Mouse (Mus musculus) adrenal gland, postnatal 14 days (tissue): ENCODE measurements around the gene P2ry10b. TPM values are rescaled to one million over a fixed set of nuclear protein-coding genes. Genes with fewer than 3 reads are reported as not detected.

ENCODE experiments used
- DNase-seq: peaks from one replicate; pipeline ENCODE4 v3.0.0; 2021; ENCODE audit warnings: mixed read lengths
- long read RNA-seq, 2 experiments: library from polyadenylated mRNA; stranded (forward); transcript quantifications; one replicate each; pipeline ENCODE4 v2.0.0; 2021
- total RNA-seq: library from RNA; stranded (reverse); gene quantifications from 2 replicates; pipeline ENCODE4 v1.2.3, GENCODE M21; 2021

P2ry10b gene
- total RNA-seq: 1.4 and 2.5 TPM in 2 replicates
- long read RNA-seq, experiment 1, partial matches to known transcripts: 0 of 1 reads
- long read RNA-seq, experiment 1, other reads (novel, unspliced or antisense): 0 of 1 reads
- long read RNA-seq, experiment 2, partial matches to known transcripts: 0 of 2 reads
- long read RNA-seq, experiment 2, other reads (novel, unspliced or antisense): 0 of 2 reads

DNA sequence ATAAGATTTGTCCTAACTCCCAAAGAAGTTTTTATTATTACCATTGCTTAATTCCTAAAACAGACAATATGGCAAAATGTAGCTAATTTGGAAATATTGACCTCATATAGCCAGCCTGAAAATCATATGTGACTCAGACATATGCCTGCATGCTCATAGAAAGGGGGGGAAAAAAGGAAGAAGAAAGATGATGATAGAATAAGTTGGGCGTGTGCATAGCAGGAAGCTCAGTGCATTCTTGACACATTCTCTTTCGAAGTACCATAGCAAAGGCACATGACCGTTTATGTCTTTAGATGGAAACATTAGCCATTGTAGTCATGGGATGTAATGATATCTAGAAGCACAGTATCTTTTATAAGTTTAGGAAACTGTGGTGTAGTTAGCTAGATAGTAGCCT is at the start of gene P2ry10b:
P2ry10b (plus strand) TSS at position 247 of the 400 bp plus-strand sequence.
- no peak for DNase-seq

DNA sequence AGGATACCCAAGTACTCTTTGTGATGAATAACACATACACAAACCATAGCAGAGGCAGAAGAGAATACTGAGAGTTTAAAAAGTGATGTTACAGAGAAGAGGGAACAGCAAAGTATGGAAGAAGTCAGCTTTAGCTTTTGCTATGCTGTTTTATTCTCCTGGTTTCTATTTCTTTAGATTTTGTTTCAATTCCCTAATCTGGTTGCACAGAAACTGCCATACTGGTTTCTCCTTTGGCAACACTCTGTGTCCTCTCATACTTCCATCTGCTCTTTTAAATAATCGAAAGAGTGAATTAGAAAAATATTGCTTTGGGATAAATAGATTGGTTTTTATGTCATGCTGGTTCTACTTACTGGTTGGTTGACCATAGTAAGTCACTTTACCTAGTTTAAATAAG is 32.4 kb upstream of the P2ry10b start:
- DNase-seq: no peak

DNA sequence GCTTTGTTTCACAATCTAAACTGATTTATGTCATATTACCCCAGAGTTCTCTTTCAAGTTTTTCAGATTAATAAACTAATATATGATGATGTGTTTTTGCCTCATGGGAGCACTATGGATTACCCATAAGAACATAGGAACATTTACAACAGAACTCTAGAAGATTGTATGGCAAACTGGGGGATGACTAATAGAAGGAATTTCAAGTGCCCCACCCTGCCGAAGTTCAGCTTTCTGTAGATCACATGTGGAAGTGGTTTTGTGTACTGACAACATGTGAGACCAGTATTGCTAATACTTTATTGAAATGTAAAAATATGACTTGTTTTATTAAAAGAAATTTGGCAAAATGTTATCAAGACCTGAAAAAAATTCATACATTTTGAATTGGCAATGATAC is 31.7 kb upstream of the P2ry10b start:
- no peak for DNase-seq

DNA sequence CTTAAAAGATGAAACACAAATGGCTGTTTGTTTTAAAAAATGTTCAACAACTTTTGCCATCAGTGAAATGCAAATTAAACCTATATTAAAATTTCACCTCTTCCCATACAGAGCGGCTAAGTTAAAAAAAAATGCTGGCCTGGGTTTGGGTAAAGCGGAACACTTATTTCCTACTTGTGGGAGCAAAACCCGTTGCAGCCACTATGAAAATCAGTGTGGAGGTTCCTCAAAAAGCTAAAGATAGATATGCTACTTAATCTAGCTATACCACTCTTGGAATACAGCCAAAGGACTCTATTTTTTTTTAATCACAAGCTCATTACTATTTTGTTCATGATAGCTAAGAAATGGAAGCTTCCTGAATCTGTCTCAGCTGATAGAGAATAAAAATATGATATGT is 5.5 kb upstream of the P2ry10b start:
- no peak for DNase-seq

DNA sequence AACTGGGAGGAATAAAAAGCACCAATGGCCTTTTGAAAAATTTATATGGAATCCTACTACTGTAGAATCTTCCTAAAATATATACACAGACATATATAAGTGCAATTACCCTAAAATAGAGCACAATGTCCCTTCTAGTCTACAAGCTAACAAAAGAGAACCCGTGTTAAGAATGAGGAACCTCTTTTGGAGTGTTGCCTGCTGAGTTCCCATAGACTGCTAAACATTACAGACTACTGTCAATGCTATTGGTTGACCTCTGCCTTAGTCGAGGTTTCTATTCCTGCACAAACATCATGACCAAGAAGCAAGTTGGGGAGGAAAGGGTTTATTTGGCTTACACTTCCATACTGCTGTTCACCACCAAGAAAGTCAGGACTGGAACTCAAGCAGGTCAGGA is 4.8 kb upstream of the P2ry10b start:
- no peak for DNase-seq

DNA sequence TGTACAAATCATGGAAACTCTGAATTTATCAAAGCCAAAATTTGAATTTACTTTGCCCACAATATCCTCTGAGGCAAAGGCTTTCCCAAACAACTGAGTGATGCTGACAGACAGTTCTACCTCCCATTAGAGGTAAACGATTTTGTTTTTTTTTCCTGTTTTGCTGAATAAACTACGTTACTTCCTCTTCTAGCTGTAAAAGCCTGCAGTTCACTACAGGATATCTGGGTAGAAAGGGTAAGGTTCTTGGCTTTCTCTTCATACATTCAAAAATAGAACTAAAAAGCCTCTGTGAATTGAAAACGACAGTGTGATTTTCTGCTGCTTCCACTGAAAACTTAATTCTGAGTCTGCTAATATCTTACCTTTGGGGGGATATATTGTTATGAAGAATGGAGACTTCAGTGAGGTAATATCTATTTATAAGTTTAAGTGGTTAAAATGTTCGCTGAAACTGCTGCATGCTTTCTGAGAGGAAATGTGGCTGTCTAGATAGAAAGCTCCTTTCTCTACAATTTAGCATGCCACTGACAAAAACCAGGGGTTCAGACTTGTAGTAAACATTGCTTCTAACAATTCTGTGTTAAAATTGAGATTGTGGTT is 765 bp downstream of the P2ry10b start:
- DNase-seq: no peak

DNA sequence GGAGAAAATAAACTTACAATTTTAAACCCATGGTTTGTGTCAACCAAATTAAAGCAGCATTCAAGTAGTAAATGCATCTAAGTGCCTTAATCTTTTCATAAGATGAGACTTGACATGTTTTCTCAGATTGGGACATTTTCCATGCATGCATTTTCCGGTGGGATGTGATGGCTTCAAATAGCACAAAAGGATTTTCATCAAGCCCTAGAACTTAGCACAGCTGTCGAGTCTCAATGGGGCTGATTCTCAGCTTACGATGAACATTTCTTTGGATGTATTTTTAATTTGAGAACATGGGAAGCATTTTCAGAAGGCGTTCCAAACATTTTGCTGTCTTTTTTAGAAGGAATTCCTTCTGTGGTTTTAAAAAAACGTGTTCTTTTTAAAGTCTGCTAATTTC is 1.3 kb downstream of the P2ry10b start:
- no peak for DNase-seq

DNA sequence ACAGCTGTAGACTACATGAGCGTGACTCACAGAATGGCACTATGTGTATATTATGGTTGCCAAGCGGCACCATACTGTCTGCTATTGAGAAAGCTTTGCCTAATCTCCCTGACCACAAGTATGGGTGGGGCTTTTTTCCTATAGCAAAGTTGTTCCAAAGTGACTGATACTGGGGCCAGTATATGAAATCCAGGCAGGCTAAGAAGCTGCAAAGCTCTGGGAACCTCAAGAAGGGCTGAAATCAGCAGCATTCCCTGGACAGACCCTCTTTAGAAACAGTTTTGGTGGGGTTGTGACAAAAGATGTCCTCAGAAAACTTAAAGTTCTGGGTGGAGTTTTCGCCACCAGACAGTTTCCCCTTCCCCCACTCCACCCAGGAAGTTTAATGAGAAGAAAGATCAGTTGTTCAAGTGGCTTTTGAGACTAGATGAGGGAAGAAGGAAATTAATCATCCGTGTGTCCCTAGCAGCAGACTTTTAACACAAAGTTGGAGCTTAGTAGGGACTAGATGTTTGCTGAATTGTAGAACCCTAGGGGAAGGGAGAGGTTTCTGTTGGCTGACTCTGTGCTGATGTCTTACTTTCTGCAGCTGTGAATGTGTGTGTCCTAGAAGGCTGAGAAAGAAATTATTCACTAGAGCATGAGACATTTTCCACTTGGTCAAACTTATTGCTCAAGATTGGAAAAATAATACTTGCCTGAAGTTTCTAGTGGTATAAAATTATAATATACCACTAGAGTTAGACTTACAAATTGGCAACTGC is 2.2 kb downstream of the P2ry10b start:
- no peak for DNase-seq

DNA sequence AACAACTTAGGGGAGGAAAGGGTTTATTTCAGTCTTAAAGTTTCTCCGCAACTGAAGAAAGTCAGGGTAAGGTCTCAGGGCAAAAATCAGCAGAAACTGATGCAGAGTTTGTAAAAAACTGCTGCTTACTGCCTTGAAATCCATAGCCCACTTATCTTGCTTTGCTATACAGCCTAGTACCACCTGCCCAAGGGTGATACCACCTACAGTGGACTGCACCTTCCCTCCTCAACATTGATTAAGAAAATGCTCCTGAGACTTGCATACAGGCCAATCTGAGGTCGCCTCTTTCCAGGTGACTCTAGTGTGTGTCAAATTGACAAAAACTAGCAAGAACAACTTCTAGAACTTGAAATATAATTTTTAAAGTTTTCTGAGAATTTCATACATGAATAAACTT is 7.3 kb downstream of the P2ry10b start:
- no peak for DNase-seq

DNA sequence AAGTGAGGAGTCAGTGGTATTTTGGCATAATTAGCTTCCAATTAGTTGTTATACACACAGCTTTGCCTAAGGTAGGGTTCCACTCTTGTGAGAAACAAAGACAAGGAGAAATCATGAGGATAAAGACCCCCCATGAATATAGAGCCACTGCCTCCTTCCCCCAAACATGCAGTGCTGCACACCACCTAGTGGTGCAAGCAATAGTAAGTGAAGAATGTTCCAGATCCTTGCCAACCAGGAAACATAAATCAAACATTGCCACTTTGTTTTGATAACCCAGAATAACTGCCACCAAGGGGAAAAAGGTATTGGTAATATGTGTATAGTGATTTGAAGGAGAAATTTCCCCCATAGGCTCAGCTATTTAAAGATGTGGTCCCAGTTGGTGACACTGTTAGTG is 11.8 kb downstream of the P2ry10b start:
- no peak for DNase-seq

DNA sequence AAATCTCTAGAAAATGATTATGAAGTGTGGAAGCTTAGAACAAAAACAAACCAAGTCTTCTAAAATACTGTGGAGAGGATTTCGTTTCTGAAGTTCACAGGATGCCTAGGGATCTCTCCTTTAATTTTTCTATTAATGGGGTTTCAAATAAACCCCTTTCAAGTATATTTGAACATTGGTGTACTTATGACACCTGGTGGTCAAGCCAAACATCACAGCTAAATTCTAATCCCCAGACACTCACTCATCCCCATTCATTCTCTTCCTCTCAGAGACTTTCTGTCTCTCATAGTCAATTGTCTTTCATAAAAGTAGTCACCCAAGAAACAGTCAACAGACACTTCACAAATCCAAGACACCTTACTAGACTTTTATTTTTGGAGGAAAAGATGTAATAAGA is 19.6 kb downstream of the P2ry10b start:
- no peak for DNase-seq

DNA sequence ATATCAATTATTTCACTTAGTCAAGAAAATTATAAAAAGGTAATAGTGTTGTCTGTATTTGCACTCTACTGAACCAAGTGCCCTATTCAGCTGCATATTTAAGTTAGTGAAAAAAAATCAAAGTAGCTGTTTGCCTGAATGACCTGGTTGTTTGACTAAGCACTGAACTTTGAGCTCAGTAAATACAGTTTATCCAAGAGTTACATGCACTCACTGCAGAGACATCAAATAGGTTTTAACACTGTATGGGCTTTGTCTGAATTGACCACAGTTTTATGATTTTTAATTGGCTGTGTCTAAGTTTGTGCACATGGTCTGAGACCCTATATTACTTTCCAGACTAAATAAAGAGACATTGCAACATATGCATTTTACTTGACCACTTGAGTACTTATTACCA is 20.4 kb downstream of the P2ry10b start:
- no peak for DNase-seq

DNA sequence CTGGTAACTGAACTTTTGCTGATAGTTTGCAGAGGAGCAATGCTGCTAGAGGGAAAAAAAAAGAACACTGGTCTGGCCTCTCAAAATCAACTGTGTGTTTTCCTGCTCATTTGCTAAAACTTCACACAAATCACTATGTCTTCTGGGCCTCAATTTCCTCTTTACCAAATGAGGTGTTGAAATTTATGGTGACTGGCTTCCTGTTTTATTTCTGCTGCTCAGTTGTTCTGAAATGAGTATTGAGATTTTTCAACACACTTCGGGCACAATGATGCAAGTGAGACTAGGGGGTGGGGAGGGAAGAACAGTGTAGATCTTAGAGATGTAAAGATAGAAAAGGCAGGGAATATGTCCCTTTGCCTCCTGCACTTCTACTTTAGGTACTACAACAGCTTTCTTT is 30.0 kb downstream of the P2ry10b start:
- DNase-seq: no peak

DNA sequence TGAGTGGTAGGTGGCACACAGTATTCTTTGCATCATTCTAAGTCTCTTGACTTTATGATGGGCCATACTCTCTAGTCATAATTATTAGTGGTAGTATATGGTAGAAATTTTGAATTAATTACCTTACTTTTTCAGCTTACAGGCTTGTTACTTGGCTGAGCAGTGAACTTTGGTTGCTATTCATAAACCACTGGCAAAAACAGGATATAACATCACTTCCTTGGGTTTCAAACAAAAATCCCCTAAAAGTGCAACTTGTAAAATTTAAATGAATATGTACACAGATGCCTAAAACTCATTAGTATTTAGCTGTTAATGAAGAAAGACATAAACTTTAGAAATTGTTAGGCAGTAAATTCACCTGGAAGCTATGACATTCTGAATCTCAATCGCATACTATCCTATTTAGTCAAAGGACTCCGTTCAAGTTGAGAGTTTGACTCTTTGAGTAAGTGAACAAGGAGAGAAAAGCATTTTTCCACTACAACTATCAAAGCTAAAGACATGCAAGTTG is 68.9 kb downstream of the P2ry10b start:
- no peak for DNase-seq

Other genes with a start within 250 kb of the P2ry10b start
- gene Lpar4, start 228.3 kb upstream of the P2ry10b start, total RNA-seq: 3.7 and 4.9 TPM in 2 replicates
- 0.37 and 3.3 TPM in 2 replicates for gene P2ry10, start 60.4 kb upstream of the P2ry10b start, total RNA-seq
- 0.07 and 1.8 TPM in 2 replicates for gene Gpr174, start 107.0 kb downstream of the P2ry10b start, total RNA-seq